Mouse (Mus musculus): Measurements from ENCODE around the gene St6gal1.

The St6gal1 gene

GRCm38 (mm10) chr16:23299904-23300740 is 75.6 kb downstream of the St6gal1 start:
- DNase-seq (ENCODE audit: low spot score), result no peak

- DNase-seq (ENCODE audit: low spot score), result no peak
Observed at GRCm38 (mm10) chr16:23301762-23302161, 77.2 kb downstream of the St6gal1 start.

GRCm38 (mm10) chr16:23305830-23306623 is 81.5 kb downstream of the St6gal1 start:
- no peak for DNase-seq (ENCODE audit: low spot score)

- DNase-seq (ENCODE audit: low spot score), result no peak
Observed at GRCm38 (mm10) chr16:23307142-23307968, 82.8 kb downstream of the St6gal1 start.

GRCm38 (mm10) chr16:23308012-23308554 is 83.5 kb downstream of the St6gal1 start:
- no peak for DNase-seq (ENCODE audit: low spot score)

- no peak for DNase-seq (ENCODE audit: low spot score)
Observed at GRCm38 (mm10) chr16:23309080-23309479, 84.5 kb downstream of the St6gal1 start.

GRCm38 (mm10) chr16:23312604-23313003 is 88.1 kb downstream of the St6gal1 start:
- DNase-seq (ENCODE audit: low spot score), result no peak

- no peak for DNase-seq (ENCODE audit: low spot score)
Observed at GRCm38 (mm10) chr16:23314790-23315189, 90.2 kb downstream of the St6gal1 start.

- DNase-seq (ENCODE audit: low spot score), result no peak
Observed at GRCm38 (mm10) chr16:23317411-23318047, 93.0 kb downstream of the St6gal1 start.

- no peak for DNase-seq (ENCODE audit: low spot score)
Observed at GRCm38 (mm10) chr16:23320025-23320424, 95.5 kb downstream of the St6gal1 start.

GRCm38 (mm10) chr16:23320579-23320978 is 96.0 kb downstream of the St6gal1 start:
- DNase-seq (ENCODE audit: low spot score), result no peak

- DNase-seq (ENCODE audit: low spot score), result no peak
Observed at GRCm38 (mm10) chr16:23322453-23322852, 97.9 kb downstream of the St6gal1 start.

- DNase-seq (ENCODE audit: low spot score), result no peak
Observed at GRCm38 (mm10) chr16:23323915-23324314, 99.4 kb downstream of the St6gal1 start.

- DNase-seq (ENCODE audit: low spot score), result no peak
Observed at GRCm38 (mm10) chr16:23324867-23325650, 100.5 kb downstream of the St6gal1 start.

- DNase-seq (ENCODE audit: low spot score), result no peak
Observed at GRCm38 (mm10) chr16:23326664-23327063, 102.1 kb downstream of the St6gal1 start.

- no peak for DNase-seq (ENCODE audit: low spot score)
Observed at GRCm38 (mm10) chr16:23327266-23327665, 102.7 kb downstream of the St6gal1 start.

- DNase-seq (ENCODE audit: low spot score), result no peak
Observed at GRCm38 (mm10) chr16:23328201-23328600, 103.7 kb downstream of the St6gal1 start.

- no peak for DNase-seq (ENCODE audit: low spot score)
Observed at GRCm38 (mm10) chr16:23332136-23332535, 107.6 kb downstream of the St6gal1 start.

- DNase-seq (ENCODE audit: low spot score), result no peak
Observed at GRCm38 (mm10) chr16:23332686-23333085, 108.1 kb downstream of the St6gal1 start.

GRCm38 (mm10) chr16:23333875-23334551 is 109.5 kb downstream of the St6gal1 start:
- no peak for DNase-seq (ENCODE audit: low spot score)

Data from ovary, postnatal 10 days (tissue).